Mouse (Mus musculus) embryonic facial prominence, embryonic 14.5 days (tissue): Measurements from ENCODE around the gene Gria3. TPM values are rescaled to one million over a fixed set of nuclear protein-coding genes. Genes with fewer than 3 reads are reported as not detected.

Experiments used
- ATAC-seq: fragments of 200-750 bp; cut with Nextera tagmentation; 2 replicates; pipeline ENCODE4 v1.8.0; 2017; ENCODE audit warnings: low read depth, moderate number of reproducible peaks, moderate TSS enrichment
- DNase-seq: peaks from one replicate; pipeline ENCODE4 v3.0.0-alpha.2; 2015; ENCODE audit warnings: low spot score
- H3K27ac ChIP-seq: fragments of 300-500 bp; sonication (generic); replicated peaks from 2 replicates; pipeline ENCODE4 v1.5.1; 2014; ENCODE audit warnings: low read depth, mild to moderate bottlenecking, low read length, moderate library complexity
- H3K27me3 ChIP-seq: fragments of 300-500 bp; sonication (generic); replicated peaks from 2 replicates; pipeline ENCODE4 v1.6.1; 2014; ENCODE audit warnings: low read length; ENCODE audit not compliant: control insufficient read depth, insufficient read depth
- H3K36me3 ChIP-seq: fragments of 300-500 bp; sonication (generic); 2 replicates; pipeline ENCODE4 v1.6.1; 2014; ENCODE audit warnings: low read length, mixed read lengths; ENCODE audit not compliant: control insufficient read depth, insufficient read depth
- H3K4me1 ChIP-seq: fragments of 300-500 bp; sonication (generic); 2 replicates; pipeline ENCODE4 v1.6.1; 2014; ENCODE audit warnings: antibody characterized with exemption, low read length; ENCODE audit not compliant: control insufficient read depth, insufficient read depth
- H3K4me2 ChIP-seq: fragments of 300-500 bp; sonication (generic); 2 replicates; pipeline ENCODE4 v1.6.1; 2014; ENCODE audit warnings: low read depth, mild to moderate bottlenecking, low read length, moderate library complexity, mixed read lengths
- H3K4me3 ChIP-seq: fragments of 300-500 bp; sonication (generic); 2 replicates; pipeline ENCODE4 v1.5.1; 2014; ENCODE audit warnings: low read depth, mild to moderate bottlenecking, low read length
- H3K9ac ChIP-seq: fragments of 300-500 bp; sonication (generic); 2 replicates; pipeline ENCODE4 v1.6.1; 2014; ENCODE audit warnings: low read depth, mild to moderate bottlenecking, low read length, moderate library complexity, mixed read lengths
- H3K9me3 ChIP-seq: fragments of 300-500 bp; sonication (generic); 2 replicates; pipeline ENCODE4 v1.6.1; 2016; ENCODE audit warnings: low read length; ENCODE audit not compliant: control insufficient read depth
- WGBS: fragments of 180-500 bp; shearing (Covaris S2); extraction: QIAGEN DNeasy Blood & Tissue Kit; methylation state at CpG from one replicate; pipeline ENCODE4 v1.1.7; 2014; 5-methylcytosine and 5-hydroxymethylcytosine counted together
- polyA plus RNA-seq: library from polyadenylated mRNA; unstranded; fragments of >200 nt; fragmentation: Nextera tagmentation; extraction: Ambion mirVana; gene quantifications from 2 replicates; pipeline ENCODE4 v1.2.1, GENCODE M21; 2014

Gria3 gene
- polyA plus RNA-seq, 1 experiment from 2014 or later = 9.4 TPM

GRCm38 (mm10) chrX:41507959-41508358 lies 107.3 kb downstream of the Gria3 start:
- Histone ChIP-seq H3K4me1 (no peaks in the 10 kb centered on the region), H3K36me3 (no peaks in the 10 kb centered on the region), H3K9ac (no peak overlapping the region), H3K4me2 (no peak overlapping the region), H3K27ac (no peak overlapping the region), H3K9me3 (no peaks in the 10 kb centered on the region), H3K27me3 (no peaks in the 10 kb centered on the region), H3K4me3 (no peak overlapping the region)
- DNase-seq (no peak), ATAC-seq (no peak)
- 75% methylated on average over 1 of the region's 1 CpGs for WGBS

DNA sequence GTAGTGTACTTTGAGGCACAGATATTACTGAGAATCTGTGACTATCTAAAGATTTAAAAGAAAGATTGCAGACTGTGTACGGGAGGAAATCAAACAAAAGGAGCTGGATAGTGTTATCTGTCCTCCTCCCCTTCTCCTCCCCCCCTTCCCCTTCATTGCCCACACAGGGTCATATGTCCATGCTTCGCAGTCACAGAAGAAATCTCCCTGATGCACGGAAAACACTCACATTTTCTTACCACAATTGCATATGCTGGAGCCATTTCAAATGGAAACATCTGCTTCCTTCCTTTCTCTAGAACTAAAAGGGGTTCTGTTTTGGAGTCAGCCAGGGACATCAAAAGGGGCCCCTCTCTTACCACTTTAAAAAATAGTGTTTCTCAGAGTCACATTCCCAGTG lies 114.3 kb downstream of the Gria3 start:
- WGBS = 39% methylated on average over 3 of the region's 3 CpGs
- no peak overlapping the region for H3K9ac ChIP-seq
- H3K27me3 ChIP-seq = no peaks in the 10 kb centered on the region
- H3K4me1 ChIP-seq = no peaks in the 10 kb centered on the region
- ATAC-seq (no peak), DNase-seq (no peak)
- H3K4me3 ChIP-seq = no peak overlapping the region
- H3K36me3 ChIP-seq = no peaks in the 10 kb centered on the region
- no peak overlapping the region for H3K4me2 ChIP-seq
- H3K27ac ChIP-seq = no peak overlapping the region
- no peaks in the 10 kb centered on the region for H3K9me3 ChIP-seq

DNA sequence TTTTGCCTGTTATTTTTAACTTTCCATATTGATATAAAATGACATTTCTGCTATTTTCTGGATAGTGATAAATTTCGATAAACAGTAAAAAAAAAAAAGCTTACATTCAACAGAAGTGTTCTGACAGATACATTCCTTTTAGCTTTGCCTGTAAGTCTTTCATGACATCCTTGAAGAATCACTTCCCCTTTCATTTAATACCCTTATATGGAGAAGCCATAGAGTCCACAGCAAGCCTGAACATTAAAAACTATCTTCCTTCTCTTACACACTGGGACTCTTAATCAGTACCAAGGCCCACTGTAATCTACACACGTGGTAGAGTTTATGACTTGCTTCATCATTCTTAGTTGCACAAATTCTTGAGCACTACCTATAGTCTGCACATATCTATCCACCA lies 131.9 kb downstream of the Gria3 start:
- Histone ChIP-seq H3K9ac (no peak overlapping the region), H3K27me3 (no peaks in the 10 kb centered on the region), H3K4me2 (no peak overlapping the region), H3K9me3 (no peaks in the 10 kb centered on the region), H3K36me3 (no peaks in the 10 kb centered on the region), H3K4me1 (no peaks in the 10 kb centered on the region), H3K27ac (no peak overlapping the region), H3K4me3 (no peak overlapping the region)
- ATAC-seq = no peak
- WGBS = 77% methylated on average over 2 of the region's 2 CpGs
- DNase-seq = no peak

GRCm38 (mm10) chrX:41535886-41536285 lies 135.2 kb downstream of the Gria3 start:
- Histone ChIP-seq H3K27me3 (no peaks in the 10 kb centered on the region), H3K4me3 (no peak overlapping the region), H3K27ac (no peak overlapping the region), H3K9me3 (no peaks in the 10 kb centered on the region), H3K36me3 (no peaks in the 10 kb centered on the region), H3K9ac (no peak overlapping the region), H3K4me2 (no peak overlapping the region), H3K4me1 (no peaks in the 10 kb centered on the region)
- ATAC-seq (no peak), DNase-seq (no peak)
- WGBS = 67% methylated on average over 2 of the region's 2 CpGs

DNA sequence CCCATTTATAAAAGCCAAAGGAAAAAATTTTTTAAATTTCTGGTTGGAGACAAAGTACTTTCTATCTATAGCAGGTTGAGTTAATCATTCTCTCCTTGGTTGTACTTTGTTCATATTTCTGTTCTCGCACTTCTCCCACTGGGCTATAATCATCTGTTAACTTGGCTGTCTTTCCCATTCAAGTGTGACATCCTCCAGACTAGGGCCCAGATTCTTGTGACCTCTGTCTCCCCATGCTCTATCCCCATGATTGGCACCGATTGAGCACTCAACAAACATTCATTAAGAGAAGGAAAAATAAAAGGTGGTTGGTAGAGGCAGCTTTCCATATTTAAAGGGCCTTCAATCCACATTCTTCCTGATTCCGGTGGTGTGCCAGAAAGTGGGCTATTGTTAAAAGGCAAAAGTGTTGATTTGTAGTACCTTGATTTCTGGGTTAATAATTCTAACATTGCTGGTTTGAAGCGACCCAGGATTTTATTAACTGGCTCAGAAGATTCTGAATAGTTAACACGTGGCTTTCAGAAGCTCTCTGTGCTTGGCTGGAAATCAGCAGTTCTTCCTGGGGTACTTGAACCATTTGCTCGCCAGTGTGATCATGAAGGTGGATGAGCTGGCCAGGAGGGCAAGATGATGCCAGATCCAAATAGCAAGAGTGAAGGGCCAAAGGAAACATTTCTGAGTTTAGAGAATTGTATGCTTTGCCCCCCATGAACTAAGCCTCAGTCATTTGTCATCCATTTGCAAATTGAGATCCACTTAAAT lies 161.8 kb downstream of the Gria3 start:
- 73% methylated on average over 6 of the region's 6 CpGs for WGBS
- Histone ChIP-seq H3K9ac (no peak overlapping the region), H3K27ac (no peak overlapping the region), H3K27me3 (no peaks in the 10 kb centered on the region), H3K4me1 (no peaks in the 10 kb centered on the region), H3K4me2 (no peak overlapping the region), H3K9me3 (no peaks in the 10 kb centered on the region), H3K4me3 (no peak overlapping the region), H3K36me3 (no peaks in the 10 kb centered on the region)
- ATAC-seq (no peak), DNase-seq (no peak)

DNA sequence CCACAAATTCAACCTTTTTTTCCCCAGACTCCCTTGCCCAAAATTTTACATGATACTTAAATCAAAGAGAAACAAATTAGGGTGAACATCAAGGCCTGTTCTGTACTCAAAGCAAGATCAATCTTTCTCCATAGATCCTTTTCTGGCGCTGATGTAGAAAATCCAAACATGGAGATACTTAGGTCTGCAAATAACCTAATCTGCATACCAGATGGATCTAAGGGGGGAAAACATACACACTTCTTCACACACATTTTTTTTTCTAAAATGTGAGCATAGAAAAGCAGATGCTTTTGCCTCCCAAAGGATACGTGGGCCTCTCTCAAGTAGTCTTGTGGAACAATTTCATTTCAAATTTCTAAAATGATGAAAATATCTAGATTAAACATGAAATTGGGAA lies 164.2 kb downstream of the Gria3 start:
- Histone ChIP-seq H3K4me3 (no peak overlapping the region), H3K36me3 (no peaks in the 10 kb centered on the region), H3K9me3 (no peaks in the 10 kb centered on the region), H3K27ac (no peak overlapping the region), H3K27me3 (no peaks in the 10 kb centered on the region), H3K4me1 (no peaks in the 10 kb centered on the region), H3K9ac (no peak overlapping the region), H3K4me2 (no peak overlapping the region)
- 67% methylated on average over 2 of the region's 2 CpGs for WGBS
- DNase-seq (no peak), ATAC-seq (no peak)

DNA sequence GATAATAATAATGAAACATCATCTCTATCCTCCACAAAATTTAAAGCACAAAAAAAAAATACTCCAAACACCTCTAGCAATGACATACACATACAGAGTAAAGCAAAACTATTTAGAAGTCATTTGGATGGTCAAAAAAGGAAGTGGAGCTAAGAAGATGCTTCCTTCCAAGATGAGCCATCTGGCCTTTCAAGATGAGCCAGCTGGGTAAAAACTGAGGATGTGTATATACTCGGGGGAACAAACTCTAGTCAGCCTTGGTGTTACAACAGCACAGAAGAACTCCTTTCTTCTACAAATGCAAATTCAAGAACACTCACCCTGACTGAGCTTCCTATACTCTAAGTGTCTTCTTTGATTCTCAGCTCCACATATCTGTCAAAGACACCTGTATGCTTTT lies 172.4 kb downstream of the Gria3 start:
- DNase-seq = no peak
- H3K4me1 ChIP-seq = no peaks in the 10 kb centered on the region
- ATAC-seq = no peak
- no peak overlapping the region for H3K4me2 ChIP-seq
- H3K9me3 ChIP-seq = no peaks in the 10 kb centered on the region
- no peak overlapping the region for H3K27ac ChIP-seq
- H3K9ac ChIP-seq = no peak overlapping the region
- no peaks in the 10 kb centered on the region for H3K36me3 ChIP-seq
- H3K4me3 ChIP-seq = no peak overlapping the region
- no peaks in the 10 kb centered on the region for H3K27me3 ChIP-seq
- 79% methylated on average over 1 of the region's 1 CpGs for WGBS

DNA sequence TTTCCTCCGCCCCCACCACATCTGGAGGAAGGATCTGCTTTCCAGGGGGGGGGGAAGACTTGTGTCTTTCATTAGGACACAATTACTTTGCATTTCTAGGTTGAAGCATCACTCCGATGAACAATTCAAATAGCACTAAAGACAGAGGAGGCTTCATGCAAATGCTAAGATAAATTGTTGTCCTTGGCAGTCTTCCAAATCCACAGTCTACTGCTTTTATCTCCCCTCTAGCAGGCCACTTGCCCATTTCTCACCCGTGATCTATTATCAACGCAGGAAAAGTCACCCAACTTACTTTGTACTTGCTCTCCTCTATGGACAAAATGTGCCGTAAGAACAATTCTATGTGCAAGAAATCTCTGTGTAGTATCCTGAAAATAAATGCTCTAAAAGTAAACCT lies 178.1 kb downstream of the Gria3 start:
- ATAC-seq (no peak), DNase-seq (peak; percentile 3)
- Histone ChIP-seq H3K27me3 (no peaks in the 10 kb centered on the region), H3K4me3 (no peak overlapping the region), H3K27ac (no peak overlapping the region), H3K9ac (no peak overlapping the region), H3K9me3 (no peaks in the 10 kb centered on the region), H3K4me1 (no peaks in the 10 kb centered on the region), H3K4me2 (no peak overlapping the region), H3K36me3 (no peaks in the 10 kb centered on the region)
- 66% methylated on average over 5 of the region's 5 CpGs for WGBS

- WGBS = 95% methylated on average over 3 of the region's 3 CpGs
- Histone ChIP-seq H3K4me3 (no peak overlapping the region), H3K27ac (no peak overlapping the region), H3K9ac (no peak overlapping the region), H3K27me3 (no peaks in the 10 kb centered on the region), H3K36me3 (no peaks in the 10 kb centered on the region), H3K4me1 (no peaks in the 10 kb centered on the region), H3K4me2 (no peak overlapping the region), H3K9me3 (no peaks in the 10 kb centered on the region)
- ATAC-seq (no peak), DNase-seq (no peak)
Measured at GRCm38 (mm10) chrX:41587692-41588091, 187.0 kb downstream of the Gria3 start.
